Mouse (Mus musculus): ENCODE measurements around the gene Prpf19.

GRCm38 (mm10) chr19:10940801-10941457 is 45.9 kb downstream of the Prpf19 start:
- TF ChIP-seq CTCF (IDR thresholded peaks at IDR 0.05) (no peak), EP300 (IDR thresholded peaks at IDR 0.05) (no peak)
